In the genomic region with DNA sequence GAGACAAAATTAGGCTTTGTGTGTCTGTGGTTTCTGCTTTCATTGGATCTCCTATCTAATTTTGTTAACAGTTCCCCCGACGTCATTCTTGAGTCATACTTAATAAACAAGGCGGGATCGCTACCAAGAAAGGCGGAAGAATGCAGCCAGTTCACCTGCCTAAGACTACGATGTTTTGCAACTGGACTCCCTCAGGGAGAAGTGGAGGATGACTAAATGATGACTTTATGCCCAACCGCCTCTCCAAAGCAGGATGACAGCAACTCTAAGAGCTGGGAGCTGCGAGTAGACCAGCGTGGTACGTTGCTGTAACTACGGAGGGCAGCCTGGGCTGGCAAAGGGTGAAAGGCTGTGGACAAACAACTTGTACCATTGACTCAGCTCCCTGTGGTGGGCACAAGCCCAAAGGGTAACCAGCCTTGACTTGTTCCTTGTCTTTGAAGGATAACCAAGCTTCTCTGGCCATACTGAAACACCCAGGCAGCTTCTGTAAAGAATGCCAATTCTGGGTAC, we compare ENCODE assay signal across 22 mouse cellular contexts. TPM values are rescaled to one million over a fixed set of nuclear protein-coding genes. Genes with fewer than 3 reads are reported as not detected.
A peak's percentile ranks its signal among the peaks of the same experiment; 100 is the strongest.
DNase-seq lines count a peak whose midpoint lies in the region; ATAC-seq and TF ChIP-seq lines count a peak whose summit lies in the region.
"Had no signal": no experiment of that assay in that cellular context is flagged by ENCODE, and none has a peak within 500 bp of the region (broad histone marks: within the 10 kb centered on the region; RNA-seq: fewer than 3 reads in every experiment).

No protein-coding gene starts in this region.

- DNase-seq in lung, adult 2 months = peak; percentile 22
- DNase-seq in lung, postnatal 10 days = no peak
- DNase-seq in urinary bladder, adult 2 months (ENCODE audit: low spot score) = peak; percentile 22
- no peak for DNase-seq in urinary bladder, postnatal 4 days (ENCODE audit: low spot score in 2 of 2)
- DNase-seq in lung, postnatal 0 days (ENCODE audit: low spot score) = peak; percentile 83
- peak; percentile 6 to 10 for DNase-seq in urinary bladder, postnatal 36 days (ENCODE audit: low spot score in 2 of 2)
- DNase-seq in frontal cortex, postnatal 36 days (ENCODE audit: low spot score in 2 of 2) = no peak
- DNase-seq in heart, adult 9 months (ENCODE audit: low spot score in 2 of 2) = no peak
- DNase-seq: cerebellum, adult 2 months; cerebellum, postnatal 36 days; gastrocnemius, postnatal 10 days; kidney, adult 18-20 months; kidney, postnatal 10 days; layer of hippocampus, postnatal 36 days; right cerebral cortex, adult 18-20 months; thymus, postnatal 4 days had no signal

- no peak overlapping the region for H3K4me2 ChIP-seq in lung, postnatal 0 days (replicated peaks; ENCODE audit: low read depth, low read length)
- H3K4me2 ChIP-seq: embryonic facial prominence, embryonic 15.5 days; limb, embryonic 15.5 days; liver, embryonic 15.5 days; midbrain, embryonic 12.5 days; neural tube, embryonic 15.5 days had no signal

- H3K27me3 ChIP-seq in lung, postnatal 0 days (replicated peaks; ENCODE audit: insufficient read depth, low read length) = no peaks in the 10 kb centered on the region
- H3K27me3 ChIP-seq: embryonic facial prominence, embryonic 15.5 days; limb, embryonic 15.5 days; liver, embryonic 15.5 days; midbrain, embryonic 12.5 days; neural tube, embryonic 15.5 days had no signal

- no peaks in the 10 kb centered on the region for H3K36me3 ChIP-seq in lung, postnatal 0 days (ENCODE audit: insufficient read depth, low read length)
- H3K36me3 ChIP-seq: embryonic facial prominence, embryonic 15.5 days; limb, embryonic 15.5 days; liver, embryonic 15.5 days; midbrain, embryonic 12.5 days; neural tube, embryonic 15.5 days had no signal

- 69% methylated on average over 11 of the region's 11 CpGs for WGBS in lung, adult 2 months
- WGBS in lung, postnatal 0 days = 60% methylated on average over 11 of the region's 11 CpGs

- no peak overlapping the region for H3K4me3 ChIP-seq in lung, adult 2 months (replicated peaks; ENCODE audit: extremely low read depth, low read depth, low read length)
- H3K4me3 ChIP-seq in lung, postnatal 0 days (ENCODE audit: low read depth, low read length) = no peak overlapping the region
- H3K4me3 ChIP-seq: embryonic facial prominence, embryonic 15.5 days; layer of hippocampus, adult 2 months; limb, embryonic 15.5 days; liver, embryonic 15.5 days; midbrain, embryonic 12.5 days; neural tube, embryonic 15.5 days had no signal

- peak; percentile 70 for ATAC-seq in lung, postnatal 0 days

- H3K27ac ChIP-seq in lung, postnatal 0 days (ENCODE audit: low read length) = 0 out of 2 replicates have a peak overlapping the region, but pooled peaks have one; percentile 20
- H3K27ac ChIP-seq: embryonic facial prominence, embryonic 15.5 days; layer of hippocampus, adult 2 months; limb, embryonic 15.5 days; liver, embryonic 15.5 days; midbrain, embryonic 12.5 days; neural tube, embryonic 15.5 days had no signal

- no peaks in the 10 kb centered on the region; the same call in 1 of the 2 replicates for H3K4me1 ChIP-seq in lung, adult 2 months (ENCODE audit: control insufficient read depth, insufficient read depth, low read length)
- no peaks in the 10 kb centered on the region for H3K4me1 ChIP-seq in lung, postnatal 0 days (ENCODE audit: insufficient read depth, low read depth, low read length)
- H3K4me1 ChIP-seq: embryonic facial prominence, embryonic 15.5 days; liver, embryonic 15.5 days; midbrain, embryonic 12.5 days; neural tube, embryonic 15.5 days had no signal

- no peak for TF ChIP-seq CTCF in lung, adult 2 months (IDR thresholded peaks at IDR 0.05; ENCODE audit: insufficient read depth, low read length)
- TF ChIP-seq CTCF in lung, postnatal 0 days (IDR thresholded peaks at IDR 0.05) = no peak

- no peaks in the 10 kb centered on the region for H3K9me3 ChIP-seq in lung, postnatal 0 days (ENCODE audit: low read length)
- H3K9me3 ChIP-seq: embryonic facial prominence, embryonic 15.5 days; limb, embryonic 15.5 days; liver, embryonic 15.5 days; midbrain, embryonic 12.5 days; neural tube, embryonic 15.5 days had no signal

- peak; percentile 70; the same call in 1 of the 2 replicates for TF ChIP-seq EP300 in lung, postnatal 0 days (IDR thresholded peaks at IDR 0.05)

- H3K9ac ChIP-seq in lung, postnatal 0 days (replicated peaks; ENCODE audit: low read depth) = no peak overlapping the region
- H3K9ac ChIP-seq: embryonic facial prominence, embryonic 15.5 days; limb, embryonic 15.5 days; liver, embryonic 15.5 days; midbrain, embryonic 12.5 days; neural tube, embryonic 15.5 days had no signal

- no peak for TF ChIP-seq POLR2A in lung, adult 2 months (IDR thresholded peaks at IDR 0.05; ENCODE audit: borderline replicate concordance, extremely low read depth, low read depth, low read length)

RNA-seq across cellular contexts. Expression of a gene that starts 24.2 kb away (rescaled TPM):
- polyA plus RNA-seq in lung, adult 2 months (2012; rRNA removed) = 6.4 and 8.3 TPM in 2 replicates
- 2.7 and 3.3 TPM in 2 replicates for polyA plus RNA-seq in urinary bladder, adult 2 months (2012; rRNA removed)
- 3.4 and 3.9 TPM in 2 replicates for polyA plus RNA-seq in lung, postnatal 0 days (2015; fragmentation: Nextera tagmentation; extraction: Ambion mirVana)

Comparison
In these comparisons a context has a peak if more than half of its experiments do, and no peak if none do; other contexts are left out.
1. DNase-seq: peak in lung, adult 2 months (single experiment), urinary bladder, adult 2 months (single experiment), lung, postnatal 0 days (single experiment) and urinary bladder, postnatal 36 days (2 of 2); none in lung, postnatal 10 days (single experiment), urinary bladder, postnatal 4 days (0 of 2), frontal cortex, postnatal 36 days (0 of 2) and heart, adult 9 months (0 of 2).